Mouse (Mus musculus) embryonic facial prominence, embryonic 15.5 days (tissue): ENCODE data around the gene Ankrd36. TPM values are rescaled to one million over a fixed set of nuclear protein-coding genes. Genes with fewer than 3 reads are reported as not detected.
"Not testable (repeated sequence)": the region's sequence is repeated elsewhere in the genome, so short reads cannot be mapped to it uniquely, and the experiment has no call there.

Experiments
- ATAC-seq: fragments of 200-750 bp; cut with Nextera tagmentation; 2 replicates; pipeline ENCODE4 v1.8.0; 2017; ENCODE audit warnings: low read depth, moderate TSS enrichment; ENCODE audit not compliant: insufficient number of reproducible peaks, low FRiP score, low TSS enrichment
- H3K27ac ChIP-seq: fragments of 300-500 bp; sonication (generic); replicated peaks from 2 replicates; pipeline ENCODE4 v1.5.1; 2015; ENCODE audit warnings: mild to moderate bottlenecking, inconsistent platforms
- H3K27me3 ChIP-seq: fragments of 300-500 bp; sonication (generic); 2 replicates; pipeline ENCODE4 v1.6.1; 2015; ENCODE audit warnings: inconsistent platforms
- H3K36me3 ChIP-seq: fragments of 300-500 bp; sonication (generic); 2 replicates; pipeline ENCODE4 v1.6.1; 2015; ENCODE audit warnings: mild to moderate bottlenecking, inconsistent platforms
- H3K4me1 ChIP-seq: fragments of 300-500 bp; sonication (generic); 2 replicates; pipeline ENCODE4 v1.6.1; 2015; ENCODE audit warnings: inconsistent platforms
- H3K4me2 ChIP-seq: fragments of 300-500 bp; sonication (generic); replicated peaks from 2 replicates; pipeline ENCODE4 v1.6.1; 2015; ENCODE audit warnings: mild to moderate bottlenecking, inconsistent platforms
- H3K4me3 ChIP-seq: fragments of 300-500 bp; sonication (generic); replicated peaks from 2 replicates; pipeline ENCODE4 v1.5.1; 2015; ENCODE audit warnings: mild to moderate bottlenecking, inconsistent platforms
- H3K9ac ChIP-seq: fragments of 300-500 bp; sonication (generic); 2 replicates; pipeline ENCODE4 v1.6.1; 2015; ENCODE audit warnings: inconsistent platforms
- H3K9me3 ChIP-seq: fragments of 300-500 bp; sonication (generic); replicated peaks from 2 replicates; pipeline ENCODE4 v1.6.1; 2016; ENCODE audit warnings: inconsistent platforms
- WGBS: fragments of 180-500 bp; shearing (Covaris S2); methylation state at CpG from one replicate; pipeline ENCODE4 v1.1.7; 2015; 5-methylcytosine and 5-hydroxymethylcytosine counted together
- polyA plus RNA-seq: library from polyadenylated mRNA; unstranded; fragments of >200 nt; fragmentation: Nextera tagmentation; extraction: Ambion mirVana; gene quantifications from 2 replicates; pipeline ENCODE4 v1.2.1, GENCODE M21; 2015

The Ankrd36 gene
- polyA plus RNA-seq, 1 experiment from 2014 or later, result not detected

DNA sequence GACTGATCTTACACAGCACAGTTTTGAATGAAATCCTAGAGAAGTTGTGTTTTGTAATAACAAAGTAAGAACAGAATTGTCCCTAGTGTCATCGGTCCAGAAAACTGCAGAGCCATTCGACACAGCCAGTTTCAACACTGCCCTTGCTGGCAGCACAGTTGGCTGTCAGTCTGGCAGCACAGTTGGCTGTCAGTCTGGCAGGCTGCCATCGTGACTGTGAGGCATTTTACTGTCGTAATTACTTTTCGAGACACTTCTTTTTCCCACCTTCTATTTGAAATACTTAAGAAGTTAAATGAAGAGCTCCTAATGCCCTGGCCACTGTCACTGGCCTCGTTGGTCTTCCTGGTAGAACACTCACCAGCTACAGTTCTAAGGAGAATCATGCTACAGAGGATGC, 22.9 kb downstream of the Ankrd36 start:
- Histone ChIP-seq H3K4me3 (no peak overlapping the region), H3K9ac (no peak overlapping the region), H3K9me3 (no peaks in the 10 kb centered on the region), H3K4me2 (no peak overlapping the region), H3K27me3 (no peaks in the 10 kb centered on the region), H3K27ac (no peak overlapping the region), H3K4me1 (0 out of 2 replicates have a peak, but pooled peaks cover 6% of the 10 kb centered on the region), H3K36me3 (no peaks in the 10 kb centered on the region)
- ATAC-seq, result no peak
- WGBS, result 57% methylated on average over 6 of the region's 6 CpGs

DNA sequence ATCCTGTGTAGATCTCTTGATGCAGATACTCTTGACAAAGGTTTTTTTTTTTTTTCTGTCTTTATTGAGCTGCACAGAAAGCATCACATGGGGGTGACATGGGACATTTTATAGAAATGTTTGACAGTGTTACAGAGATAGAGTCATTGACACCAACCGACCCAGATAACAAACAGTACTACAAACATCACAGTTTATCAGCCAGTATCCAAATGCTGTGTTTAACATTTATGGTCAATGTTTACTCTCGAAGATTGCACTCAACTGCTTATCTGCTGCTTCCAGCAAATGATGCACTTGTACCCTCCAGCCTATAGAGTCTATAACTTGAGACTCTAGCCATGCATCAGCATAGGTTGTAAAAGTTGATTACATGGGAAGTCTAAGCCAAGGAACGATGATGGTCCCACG, 25.9 kb downstream of the Ankrd36 start:
- Histone ChIP-seq H3K4me1 (peaks cover 10% of the 10 kb centered on the region; the same call in 1 of the 2 replicates), H3K4me3 (no peak overlapping the region), H3K36me3 (no peaks in the 10 kb centered on the region), H3K27ac (no peak overlapping the region), H3K9ac (no peak overlapping the region), H3K4me2 (no peak overlapping the region), H3K9me3 (no peaks in the 10 kb centered on the region), H3K27me3 (no peaks in the 10 kb centered on the region)
- WGBS, result 86% methylated on average over 4 of the region's 4 CpGs
- ATAC-seq, result no peak

DNA sequence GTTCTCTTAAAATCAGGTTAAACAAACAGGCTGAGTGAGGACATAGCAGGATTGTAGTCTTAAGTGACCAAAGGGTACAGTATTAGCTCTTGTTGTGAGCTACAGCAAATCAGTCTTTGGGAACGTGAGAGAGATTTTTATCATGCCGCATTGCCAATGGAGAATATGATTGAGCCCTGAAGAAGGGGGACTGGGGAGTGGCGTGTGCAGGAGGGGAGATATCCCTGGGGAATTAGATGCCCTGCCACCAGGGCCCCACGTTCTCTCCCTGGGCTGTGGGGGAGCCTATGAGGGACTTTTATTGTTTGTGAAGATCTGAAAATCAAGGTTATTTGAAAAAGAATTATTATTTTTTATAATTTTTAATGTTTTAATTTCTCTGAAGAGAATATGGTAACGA, 26.3 kb downstream of the Ankrd36 start:
- H3K27me3 ChIP-seq, result no peaks in the 10 kb centered on the region
- no peaks in the 10 kb centered on the region for H3K9me3 ChIP-seq
- WGBS, result 79% methylated on average over 5 of the region's 5 CpGs

DNA sequence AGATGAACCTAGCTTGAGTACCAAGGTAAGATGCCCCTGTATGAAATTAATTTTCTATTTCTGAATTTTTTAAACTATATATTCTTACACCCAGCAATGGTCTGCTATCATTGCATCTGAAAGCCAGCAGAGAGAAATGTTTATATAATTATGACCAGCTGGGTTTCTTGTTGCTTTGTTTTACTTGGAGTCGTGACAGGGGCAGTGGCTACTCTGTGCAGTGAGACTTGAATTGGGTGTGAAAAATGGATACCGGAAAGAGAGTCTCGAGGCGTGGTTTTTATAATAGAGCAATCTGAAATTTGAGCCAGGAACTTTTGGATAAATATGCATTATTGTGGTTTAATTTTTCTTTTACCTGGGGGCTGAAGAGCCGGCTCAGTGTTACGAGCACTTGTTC, 27.3 kb downstream of the Ankrd36 start:
- Histone ChIP-seq H3K4me1 (peaks cover 10% of the 10 kb centered on the region; the same call in 1 of the 2 replicates), H3K4me2 (no peak overlapping the region), H3K27me3 (no peaks in the 10 kb centered on the region), H3K9ac (no peak overlapping the region), H3K36me3 (no peaks in the 10 kb centered on the region), H3K4me3 (no peak overlapping the region), H3K27ac (no peak overlapping the region), H3K9me3 (no peaks in the 10 kb centered on the region)
- 32% methylated on average over 6 of the region's 6 CpGs for WGBS
- ATAC-seq, result no peak

More for the DNA sequence above, 26.3 kb downstream of the Ankrd36 start:
- ATAC-seq, result no peak
- H3K4me1 ChIP-seq, result peaks cover 10% of the 10 kb centered on the region; the same call in 1 of the 2 replicates
- H3K9ac ChIP-seq, result no peak overlapping the region
- no peak overlapping the region for H3K4me2 ChIP-seq
- no peaks in the 10 kb centered on the region for H3K36me3 ChIP-seq
- H3K4me3 ChIP-seq, result no peak overlapping the region
- H3K27ac ChIP-seq, result no peak overlapping the region

DNA sequence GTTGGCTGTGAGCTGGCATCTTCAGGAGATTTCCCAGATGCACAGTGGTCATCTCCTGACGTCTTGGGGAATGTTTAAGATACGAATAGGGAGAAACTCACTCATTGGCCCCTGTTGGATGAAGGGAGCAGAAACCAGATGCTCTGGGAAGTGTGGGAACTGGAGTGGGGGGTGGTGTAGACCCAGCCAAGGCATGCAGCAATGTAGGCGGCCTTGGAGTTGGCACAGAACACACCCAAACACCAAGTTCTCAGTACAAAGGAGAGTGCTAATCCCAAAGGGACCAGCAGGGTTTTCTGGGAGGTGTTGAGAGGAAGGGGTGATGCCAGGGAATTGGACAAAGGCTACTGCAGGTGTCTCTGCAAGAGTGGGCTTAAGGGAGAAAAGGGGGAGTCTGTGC, 35.9 kb downstream of the Ankrd36 start:
- Histone ChIP-seq H3K4me1 (no peaks in the 10 kb centered on the region), H3K9ac (no peak overlapping the region), H3K4me2 (no peak overlapping the region), H3K36me3 (no peaks in the 10 kb centered on the region), H3K27ac (no peak overlapping the region), H3K27me3 (no peaks in the 10 kb centered on the region), H3K4me3 (no peak overlapping the region), H3K9me3 (no peaks in the 10 kb centered on the region)
- 71% methylated on average over 3 of the region's 3 CpGs for WGBS
- ATAC-seq, result no peak

DNA sequence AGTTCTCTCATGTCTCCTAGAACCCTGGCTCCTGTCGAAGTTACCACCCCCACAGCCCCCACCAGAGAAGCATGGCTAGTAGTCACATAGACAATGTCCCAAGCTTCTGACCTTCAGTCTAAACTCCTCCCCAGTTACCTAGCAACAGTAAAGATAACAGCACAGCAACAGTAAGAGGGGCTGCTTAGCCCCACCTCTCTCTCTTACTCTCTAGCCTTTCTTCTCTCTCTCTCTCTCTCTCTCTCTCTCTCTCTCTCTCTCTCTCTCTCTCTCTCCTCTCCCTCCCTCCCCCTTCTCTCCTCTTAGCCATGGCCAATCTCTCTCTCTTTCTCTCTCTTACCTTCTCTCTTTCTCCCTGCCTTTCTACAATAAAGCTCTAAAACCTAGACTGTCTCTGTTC, 42.4 kb downstream of the Ankrd36 start:
- H3K4me3 ChIP-seq, H3K27me3 ChIP-seq, ATAC-seq, H3K4me2 ChIP-seq, H3K27ac ChIP-seq, H3K9me3 ChIP-seq, H3K9ac ChIP-seq, H3K4me1 ChIP-seq, H3K36me3 ChIP-seq: not testable (repeated sequence)
- 80% methylated on average over 1 of the region's 1 CpGs for WGBS

DNA sequence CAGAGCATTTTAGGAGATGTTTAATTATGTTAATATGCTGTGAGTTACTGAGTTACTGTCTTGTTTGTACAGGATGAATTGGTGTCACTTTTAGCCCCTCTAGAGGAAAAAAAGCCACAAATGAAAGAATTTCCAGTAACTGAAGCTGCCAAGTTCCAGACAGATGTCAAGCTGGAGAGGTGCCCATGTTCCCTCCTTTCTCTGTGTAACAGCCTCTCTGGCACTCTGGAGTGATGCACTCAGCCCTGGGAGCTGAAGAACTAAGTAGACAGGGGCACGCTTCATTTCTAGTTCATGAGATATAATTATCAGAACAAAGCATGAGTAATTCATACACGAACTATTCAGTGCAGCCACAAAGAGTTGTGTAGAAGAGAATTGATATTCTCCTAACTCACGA, 45.0 kb downstream of the Ankrd36 start:
- Histone ChIP-seq H3K9me3 (no peaks in the 10 kb centered on the region), H3K4me3 (no peak overlapping the region), H3K4me2 (no peak overlapping the region), H3K4me1 (no peaks in the 10 kb centered on the region), H3K27ac (no peak overlapping the region), H3K9ac (no peak overlapping the region), H3K36me3 (no peaks in the 10 kb centered on the region), H3K27me3 (no peaks in the 10 kb centered on the region)
- no peak for ATAC-seq
- 66% methylated on average over 3 of the region's 3 CpGs for WGBS

DNA sequence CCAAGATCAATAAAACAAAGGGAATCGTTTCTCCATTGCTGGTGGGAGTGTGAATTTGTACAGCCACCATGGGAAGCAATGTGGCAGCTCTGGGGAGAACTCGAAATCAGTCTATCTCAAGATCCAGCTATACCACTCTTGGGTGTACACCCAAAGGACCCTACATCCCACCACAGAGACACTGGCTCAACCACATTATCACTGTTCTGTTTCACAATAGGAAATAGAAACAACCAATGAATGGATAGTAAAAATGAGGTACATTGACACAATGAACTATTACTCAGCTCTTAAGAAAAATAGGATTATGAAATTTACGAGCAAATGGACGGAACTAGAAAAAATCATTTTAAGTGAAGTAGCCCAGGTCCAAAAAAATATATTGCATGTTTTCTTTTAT, 55.6 kb downstream of the Ankrd36 start:
- H3K36me3 ChIP-seq, result no peaks in the 10 kb centered on the region
- H3K27me3 ChIP-seq, result no peaks in the 10 kb centered on the region
- no peaks in the 10 kb centered on the region for H3K4me1 ChIP-seq
- H3K9me3 ChIP-seq, result no peaks in the 10 kb centered on the region
- no peak overlapping the region for H3K4me3 ChIP-seq
- WGBS, result 87% methylated on average over 4 of the region's 4 CpGs
- ATAC-seq, result no peak
- H3K9ac ChIP-seq, result no peak overlapping the region
- no peak overlapping the region for H3K27ac ChIP-seq
- H3K4me2 ChIP-seq, result no peak overlapping the region

DNA sequence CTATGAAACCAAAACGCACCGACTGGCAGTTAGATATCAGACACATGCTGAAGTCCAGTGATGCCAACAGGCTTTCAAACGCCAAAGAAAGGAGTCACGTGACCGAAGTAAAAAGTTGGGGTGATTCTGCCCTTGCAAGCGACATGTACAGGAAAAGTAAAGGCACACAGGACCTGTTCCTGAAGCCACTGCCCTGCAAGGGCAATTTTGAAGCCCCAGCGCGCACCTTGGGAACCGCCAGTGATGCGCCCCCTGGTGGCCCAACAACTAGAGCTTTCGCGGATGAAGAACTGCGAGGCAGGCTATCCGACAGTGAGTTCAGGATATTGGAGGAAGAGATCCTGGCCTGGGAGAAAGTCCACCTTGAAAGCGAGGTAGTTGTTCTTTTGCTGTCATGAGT, 59.5 kb downstream of the Ankrd36 start:
- Histone ChIP-seq H3K36me3 (no peaks in the 10 kb centered on the region), H3K9me3 (no peaks in the 10 kb centered on the region), H3K4me1 (no peaks in the 10 kb centered on the region), H3K27ac (no peak overlapping the region), H3K4me3 (no peak overlapping the region), H3K4me2 (no peak overlapping the region), H3K9ac (no peak overlapping the region), H3K27me3 (no peaks in the 10 kb centered on the region)
- no peak for ATAC-seq
- 20% methylated on average over 15 of the region's 15 CpGs for WGBS

DNA sequence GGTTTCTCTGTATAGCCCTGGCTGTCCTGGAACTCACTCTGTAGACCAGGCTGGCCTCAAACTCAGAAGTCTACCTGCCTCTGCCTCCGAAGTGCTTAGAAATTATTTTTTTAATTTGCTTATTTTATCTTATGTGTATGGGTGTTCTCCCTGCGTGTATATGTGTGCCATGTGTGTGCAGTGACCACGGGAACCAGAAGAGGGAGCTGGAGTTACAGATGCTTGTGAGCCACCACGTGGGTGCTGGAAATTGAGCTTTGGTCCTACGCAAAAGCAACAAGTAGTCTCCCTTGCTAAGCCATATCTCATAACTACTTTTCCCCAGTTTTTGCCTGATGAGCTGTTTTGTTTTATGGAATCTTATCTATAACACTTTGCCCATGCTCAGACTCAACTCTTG, 73.6 kb downstream of the Ankrd36 start:
- ATAC-seq, result no peak
- 84% methylated on average over 5 of the region's 5 CpGs for WGBS

DNA sequence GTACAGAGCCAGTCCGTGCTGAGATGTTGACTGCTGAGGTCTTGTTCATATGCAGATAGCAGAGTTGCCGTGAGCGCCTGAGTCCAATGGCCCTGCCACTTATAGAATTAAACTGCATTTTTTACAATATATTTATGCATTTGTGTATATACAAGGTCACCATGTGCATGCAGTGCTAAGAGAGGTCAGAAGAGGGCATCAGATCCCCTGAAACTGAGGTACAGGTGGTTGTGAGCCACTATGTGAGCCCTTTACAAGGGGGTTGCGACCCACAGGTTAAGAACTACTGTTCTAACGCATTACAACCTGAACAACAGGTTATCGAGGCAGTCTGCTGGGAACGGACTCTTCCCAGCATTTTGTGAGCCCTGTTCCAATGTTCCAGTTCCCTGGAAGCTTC, 80.8 kb downstream of the Ankrd36 start:
- Histone ChIP-seq H3K4me3 (no peak overlapping the region), H3K27me3 (no peaks in the 10 kb centered on the region), H3K27ac (no peak overlapping the region), H3K9me3 (no peaks in the 10 kb centered on the region), H3K36me3 (no peaks in the 10 kb centered on the region), H3K4me2 (no peak overlapping the region), H3K4me1 (no peaks in the 10 kb centered on the region), H3K9ac (no peak overlapping the region)
- WGBS, result 58% methylated on average over 7 of the region's 7 CpGs
- ATAC-seq, result no peak

More for the DNA sequence above, 73.6 kb downstream of the Ankrd36 start:
- Histone ChIP-seq H3K9ac (no peak overlapping the region), H3K27me3 (no peaks in the 10 kb centered on the region), H3K4me1 (no peaks in the 10 kb centered on the region), H3K9me3 (no peaks in the 10 kb centered on the region), H3K27ac (no peak overlapping the region), H3K36me3 (no peaks in the 10 kb centered on the region), H3K4me3 (no peak overlapping the region), H3K4me2 (no peak overlapping the region)

DNA sequence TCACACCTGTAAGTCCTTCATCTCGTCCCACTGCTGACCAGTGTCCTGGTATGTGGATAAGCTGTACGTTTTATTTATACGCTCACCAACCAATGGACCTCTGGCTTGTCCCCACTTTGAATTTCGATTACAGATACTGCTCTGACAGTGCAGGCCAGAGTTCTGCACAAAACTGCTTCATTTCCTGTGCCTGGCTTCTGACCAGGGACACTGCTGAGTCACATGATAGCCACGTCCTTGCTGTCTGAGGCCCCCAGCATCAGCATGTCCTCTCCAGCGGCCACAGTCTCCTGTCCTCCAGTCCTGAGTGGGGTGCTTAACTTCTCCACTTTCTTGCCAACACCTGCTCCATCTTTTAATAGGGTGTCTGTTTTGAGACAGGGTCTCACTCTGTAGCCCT, 113.1 kb downstream of the Ankrd36 start:
- WGBS, result 64% methylated on average over 6 of the region's 6 CpGs
- no peaks in the 10 kb centered on the region for H3K4me1 ChIP-seq
- no peak overlapping the region for H3K4me2 ChIP-seq
- H3K27ac ChIP-seq, result no peak overlapping the region
- ATAC-seq, result no peak
- H3K9ac ChIP-seq, result no peak overlapping the region
- no peaks in the 10 kb centered on the region for H3K27me3 ChIP-seq
- H3K4me3 ChIP-seq, result no peak overlapping the region
- no peaks in the 10 kb centered on the region for H3K36me3 ChIP-seq
- no peaks in the 10 kb centered on the region for H3K9me3 ChIP-seq
